Mouse (Mus musculus): Measurements from ENCODE around the gene Kcne3.
A peak's percentile ranks its signal among the peaks of the same experiment; 100 is the strongest.

Gene Kcne3

GRCm38 (mm10) chr7:100176269-100176668, at the start of gene Kcne3:
Gene Kcne3, plus strand, starts transcription at chr7:100176502.
- DNase-seq (ENCODE audit: low read depth): no peak

- no peak for DNase-seq (ENCODE audit: low read depth)
These were observed 49.8 kb upstream of the Kcne3 start for GRCm38 (mm10) chr7:100126514-100126913.

GRCm38 (mm10) chr7:100128262-100129041, 47.9 kb upstream of the Kcne3 start:
- no peak for DNase-seq (ENCODE audit: low read depth)

- DNase-seq (ENCODE audit: low read depth): no peak
These were observed 45.7 kb upstream of the Kcne3 start for GRCm38 (mm10) chr7:100130592-100130991.

GRCm38 (mm10) chr7:100132379-100132778, 43.9 kb upstream of the Kcne3 start:
- no peak for DNase-seq (ENCODE audit: low read depth)

- DNase-seq (ENCODE audit: low read depth): no peak
These were observed 39.3 kb upstream of the Kcne3 start for GRCm38 (mm10) chr7:100137038-100137437.

GRCm38 (mm10) chr7:100138075-100138474, 38.2 kb upstream of the Kcne3 start:
- DNase-seq (ENCODE audit: low read depth): no peak

GRCm38 (mm10) chr7:100140591-100140990, 35.7 kb upstream of the Kcne3 start:
- no peak for DNase-seq (ENCODE audit: low read depth)

GRCm38 (mm10) chr7:100148586-100148985, 27.7 kb upstream of the Kcne3 start:
- no peak for DNase-seq (ENCODE audit: low read depth)

- DNase-seq (ENCODE audit: low read depth): no peak
These were observed 26.2 kb upstream of the Kcne3 start for GRCm38 (mm10) chr7:100150086-100150485.

- no peak for DNase-seq (ENCODE audit: low read depth)
These were observed 25.7 kb upstream of the Kcne3 start for GRCm38 (mm10) chr7:100150626-100151025.

GRCm38 (mm10) chr7:100157669-100158068, 18.6 kb upstream of the Kcne3 start:
- DNase-seq (ENCODE audit: low read depth): no peak

- DNase-seq (ENCODE audit: low read depth): peak; percentile 90
These were observed 17.0 kb upstream of the Kcne3 start, which contains the start of gene Lipt2 for GRCm38 (mm10) chr7:100159105-100159841. Gene Lipt2, plus strand, starts transcription at chr7:100159277.

GRCm38 (mm10) chr7:100160006-100160405, 16.3 kb upstream of the Kcne3 start:
- peak; percentile 23 for DNase-seq (ENCODE audit: low read depth)

GRCm38 (mm10) chr7:100163506-100163905, 12.8 kb upstream of the Kcne3 start:
- no peak for DNase-seq (ENCODE audit: low read depth)

- no peak for DNase-seq (ENCODE audit: low read depth)
These were observed 7.6 kb upstream of the Kcne3 start for GRCm38 (mm10) chr7:100168654-100169053.

GRCm38 (mm10) chr7:100170756-100171155, 5.5 kb upstream of the Kcne3 start:
- no peak for DNase-seq (ENCODE audit: low read depth)

- DNase-seq (ENCODE audit: low read depth): peak; percentile 13
These were observed 2.0 kb downstream of the Kcne3 start for GRCm38 (mm10) chr7:100178016-100178890.

- no peak for DNase-seq (ENCODE audit: low read depth)
These were observed 2.6 kb downstream of the Kcne3 start for GRCm38 (mm10) chr7:100178891-100179233.

- DNase-seq (ENCODE audit: low read depth): no peak
These were observed 3.1 kb downstream of the Kcne3 start for GRCm38 (mm10) chr7:100179394-100179793.

- DNase-seq (ENCODE audit: low read depth): no peak
These were observed 3.6 kb downstream of the Kcne3 start for GRCm38 (mm10) chr7:100179836-100180407.

GRCm38 (mm10) chr7:100181176-100181575, 4.9 kb downstream of the Kcne3 start:
- DNase-seq (ENCODE audit: low read depth): no peak
